Mouse (Mus musculus): ENCODE results near the gene Kcnc3. TPM values are rescaled to one million over a fixed set of nuclear protein-coding genes. Genes with fewer than 3 reads are reported as not detected.

Kcnc3 gene
- polyA plus RNA-seq, 1 experiment from 2014 or later: 0.44 TPM

GRCm38 (mm10) chr7:44572956-44573484 lies 17.4 kb upstream of the Kcnc3 start:
- Histone ChIP-seq H3K27me3 (replicated peaks; ENCODE audit: low read depth, poor library complexity, severe bottlenecking) (no peaks in the 10 kb centered on the region), H3K9me3 (no peaks in the 10 kb centered on the region), H3K27ac (replicated peaks) (no peak overlapping the region), H3K4me1 (peaks cover 14% of the 10 kb centered on the region), H3K4me3 (no peak overlapping the region), H3K36me3 (replicated peaks) (no peaks in the 10 kb centered on the region)
- 73% methylated on average over 5 of the region's 5 CpGs for WGBS
- no peak for DNase-seq (ENCODE audit: low spot score)

DNA sequence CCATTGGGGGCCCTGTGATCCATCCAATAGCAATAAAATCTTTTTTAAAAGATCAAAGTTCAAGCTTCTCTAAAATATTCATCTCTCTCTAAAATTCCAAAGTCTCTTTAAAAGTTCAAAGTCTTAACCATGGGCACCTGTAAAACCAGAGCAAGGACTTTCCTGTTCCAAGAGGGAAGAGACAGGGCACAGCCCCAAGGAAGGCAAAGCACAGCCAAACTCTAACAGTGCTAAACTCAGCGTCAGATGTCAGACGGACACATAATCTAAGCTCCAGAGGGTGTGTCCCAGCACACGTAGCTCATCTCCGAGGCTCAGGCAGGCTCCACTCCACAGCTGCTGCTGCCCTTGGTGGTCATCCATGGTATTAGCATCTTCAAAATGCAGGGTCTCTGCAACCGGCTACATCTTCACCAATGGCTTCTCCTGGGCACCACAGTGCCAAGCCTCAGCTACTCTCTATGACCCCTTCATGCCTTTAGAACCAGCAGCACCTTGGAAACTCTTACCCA lies 14.1 kb upstream of the Kcnc3 start:
- Histone ChIP-seq H3K27me3 (replicated peaks; ENCODE audit: low read depth, poor library complexity, severe bottlenecking) (0 out of 2 replicates have a peak, but pooled peaks cover under 1% of the 10 kb centered on the region), H3K27ac (replicated peaks) (no peak overlapping the region), H3K4me3 (no peak overlapping the region), H3K36me3 (replicated peaks) (no peaks in the 10 kb centered on the region), H3K9me3 (no peaks in the 10 kb centered on the region), H3K4me1 (peaks cover 11% of the 10 kb centered on the region)
- 50% methylated on average over 5 of the region's 5 CpGs for WGBS
- no peak for DNase-seq (ENCODE audit: low spot score)

DNA sequence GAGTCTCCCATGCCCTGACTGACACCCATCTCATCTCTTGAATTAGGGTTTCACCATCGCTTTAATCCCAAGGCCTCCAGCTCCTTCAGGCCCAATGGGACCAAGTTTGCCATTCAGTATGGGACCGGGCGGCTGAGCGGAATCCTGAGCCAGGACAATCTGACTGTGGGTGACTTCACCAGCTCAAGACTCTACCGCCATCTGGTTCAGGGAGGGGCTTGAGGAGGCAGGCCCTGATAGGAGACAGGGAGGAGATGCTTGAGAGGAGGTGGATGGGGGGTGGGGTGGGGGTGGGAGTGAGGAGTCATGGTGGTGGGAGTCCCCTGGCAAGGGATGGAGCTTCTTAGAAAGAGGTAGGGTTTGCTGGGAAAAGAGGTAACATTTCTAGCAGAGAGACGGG lies 8.8 kb upstream of the Kcnc3 start:
- no peak for DNase-seq (ENCODE audit: low spot score)
- H3K9me3 ChIP-seq: no peaks in the 10 kb centered on the region
- H3K4me1 ChIP-seq: peaks cover 3% of the 10 kb centered on the region; the same call in 1 of the 2 replicates
- H3K36me3 ChIP-seq (replicated peaks): no peaks in the 10 kb centered on the region
- H3K27ac ChIP-seq (replicated peaks): no peak overlapping the region
- peaks cover 29% of the 10 kb centered on the region for H3K27me3 ChIP-seq (replicated peaks; ENCODE audit: low read depth, poor library complexity, severe bottlenecking)
- WGBS: 81% methylated on average over 6 of the region's 6 CpGs
- no peak overlapping the region for H3K4me3 ChIP-seq

- no peaks in the 10 kb centered on the region for H3K9me3 ChIP-seq
- no peak overlapping the region for H3K27ac ChIP-seq (replicated peaks)
- peaks cover 13% of the 10 kb centered on the region for H3K4me1 ChIP-seq
- H3K27me3 ChIP-seq (replicated peaks; ENCODE audit: low read depth, poor library complexity, severe bottlenecking): peaks cover 40% of the 10 kb centered on the region
- H3K36me3 ChIP-seq (replicated peaks): no peaks in the 10 kb centered on the region
- no peak overlapping the region for H3K4me3 ChIP-seq
- DNase-seq (ENCODE audit: low spot score): no peak
- WGBS: 78% methylated on average over 5 of the region's 5 CpGs
Measured at GRCm38 (mm10) chr7:44582709-44583108, 7.8 kb upstream of the Kcnc3 start.

- DNase-seq (ENCODE audit: low spot score): no peak
- peaks cover 17% of the 10 kb centered on the region for H3K4me1 ChIP-seq
- no peak overlapping the region for H3K4me3 ChIP-seq
- no peaks in the 10 kb centered on the region for H3K9me3 ChIP-seq
- H3K27ac ChIP-seq (replicated peaks): no peak overlapping the region
- WGBS: 89% methylated on average over 1 of the region's 1 CpGs
- peaks cover 44% of the 10 kb centered on the region for H3K27me3 ChIP-seq (replicated peaks; ENCODE audit: low read depth, poor library complexity, severe bottlenecking)
- no peaks in the 10 kb centered on the region for H3K36me3 ChIP-seq (replicated peaks)
Measured at GRCm38 (mm10) chr7:44583146-44583545, 7.3 kb upstream of the Kcnc3 start.

GRCm38 (mm10) chr7:44584265-44584804 lies 6.1 kb upstream of the Kcnc3 start:
- Histone ChIP-seq H3K4me3 (no peak overlapping the region), H3K27me3 (replicated peaks; ENCODE audit: low read depth, poor library complexity, severe bottlenecking) (peaks cover 56% of the 10 kb centered on the region)
- WGBS: 83% methylated on average over 4 of the region's 4 CpGs

DNA sequence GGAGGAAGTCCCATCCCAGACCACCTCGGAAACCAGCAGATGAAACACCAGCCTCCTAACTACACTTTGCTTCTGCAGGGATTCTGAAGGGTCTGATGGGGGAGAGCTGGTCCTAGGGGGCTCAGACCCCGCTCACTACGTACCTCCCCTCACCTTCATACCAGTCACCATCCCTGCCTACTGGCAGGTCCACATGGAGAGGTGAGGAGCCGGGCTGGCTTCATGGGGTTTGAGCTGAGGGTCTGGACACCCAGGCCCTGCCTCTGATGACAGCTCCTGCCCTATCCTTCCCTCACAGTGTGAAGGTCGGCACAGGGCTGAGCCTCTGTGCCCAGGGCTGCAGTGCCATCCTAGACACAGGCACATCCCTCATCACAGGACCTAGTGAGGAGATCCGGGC lies 5.5 kb upstream of the Kcnc3 start:
- no peak overlapping the region for H3K27ac ChIP-seq (replicated peaks)
- H3K9me3 ChIP-seq: no peaks in the 10 kb centered on the region
- peaks cover 62% of the 10 kb centered on the region for H3K27me3 ChIP-seq (replicated peaks; ENCODE audit: low read depth, poor library complexity, severe bottlenecking)
- H3K4me3 ChIP-seq: peak overlapping the region; percentile 5; the same call in 1 of the 2 replicates
- H3K4me1 ChIP-seq: peaks cover 35% of the 10 kb centered on the region
- no peaks in the 10 kb centered on the region for H3K36me3 ChIP-seq (replicated peaks)
- no peak for DNase-seq (ENCODE audit: low spot score)
- WGBS: 89% methylated on average over 6 of the region's 6 CpGs

More at GRCm38 (mm10) chr7:44584265-44584804, 6.1 kb upstream of the Kcnc3 start:
- no peak overlapping the region for H3K27ac ChIP-seq (replicated peaks)
- no peaks in the 10 kb centered on the region for H3K36me3 ChIP-seq (replicated peaks)
- H3K4me1 ChIP-seq: peaks cover 29% of the 10 kb centered on the region
- no peaks in the 10 kb centered on the region for H3K9me3 ChIP-seq
- no peak for DNase-seq (ENCODE audit: low spot score)

DNA sequence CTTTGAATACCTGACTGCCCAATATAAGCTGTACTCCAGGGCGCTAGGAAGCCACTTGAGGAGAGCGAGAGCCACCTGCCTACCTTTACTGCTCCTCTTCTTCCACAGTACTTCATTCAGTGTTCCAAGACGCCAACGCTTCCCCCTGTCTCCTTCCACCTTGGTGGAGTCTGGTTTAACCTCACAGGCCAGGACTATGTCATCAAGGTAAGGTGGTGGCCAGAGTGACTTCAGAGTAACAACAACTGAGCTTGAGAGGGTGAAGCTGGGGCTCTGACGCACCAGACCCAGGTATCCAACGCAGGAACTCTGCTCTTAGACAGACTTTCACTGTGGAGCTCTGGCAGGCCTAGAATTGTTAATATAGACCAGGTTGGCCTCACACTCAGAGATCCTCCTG lies 4.9 kb upstream of the Kcnc3 start:
- H3K27me3 ChIP-seq (replicated peaks; ENCODE audit: low read depth, poor library complexity, severe bottlenecking): peaks cover 66% of the 10 kb centered on the region

DNA sequence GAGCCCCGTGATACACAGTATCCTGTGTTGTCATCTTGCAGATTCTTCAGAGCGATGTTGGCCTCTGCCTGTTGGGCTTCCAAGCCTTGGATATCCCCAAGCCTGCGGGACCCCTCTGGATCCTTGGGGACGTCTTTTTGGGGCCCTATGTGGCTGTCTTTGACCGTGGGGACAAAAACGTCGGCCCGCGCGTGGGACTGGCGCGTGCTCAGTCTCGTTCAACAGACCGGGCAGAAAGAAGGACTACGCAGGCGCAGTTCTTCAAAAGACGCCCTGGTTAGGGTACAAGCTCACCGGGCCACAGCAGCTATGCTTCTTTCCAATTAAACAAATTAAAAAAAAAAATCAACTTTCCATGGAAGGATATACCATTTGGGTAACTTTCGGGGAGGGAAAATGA lies 3.9 kb upstream of the Kcnc3 start:
- peak overlapping the region; percentile 61 for H3K27ac ChIP-seq (replicated peaks)
- WGBS: 13% methylated on average over 19 of the region's 19 CpGs
- H3K4me1 ChIP-seq: peaks cover 49% of the 10 kb centered on the region
- no peaks in the 10 kb centered on the region for H3K36me3 ChIP-seq (replicated peaks)
- peak; percentile 44 for DNase-seq (ENCODE audit: low spot score)
- peak overlapping the region; percentile 77 for H3K4me3 ChIP-seq
- no peaks in the 10 kb centered on the region for H3K9me3 ChIP-seq
- peaks cover 72% of the 10 kb centered on the region for H3K27me3 ChIP-seq (replicated peaks; ENCODE audit: low read depth, poor library complexity, severe bottlenecking)

More for the DNA sequence above, 4.9 kb upstream of the Kcnc3 start:
- no peak overlapping the region for H3K27ac ChIP-seq (replicated peaks)
- DNase-seq (ENCODE audit: low spot score): no peak
- no peak overlapping the region for H3K4me3 ChIP-seq
- peaks cover 41% of the 10 kb centered on the region for H3K4me1 ChIP-seq
- no peaks in the 10 kb centered on the region for H3K9me3 ChIP-seq
- WGBS: 93% methylated on average over 6 of the region's 6 CpGs
- H3K36me3 ChIP-seq (replicated peaks): no peaks in the 10 kb centered on the region

- Histone ChIP-seq H3K27me3 (replicated peaks; ENCODE audit: low read depth, poor library complexity, severe bottlenecking) (peaks cover 72% of the 10 kb centered on the region), H3K9me3 (no peaks in the 10 kb centered on the region), H3K4me1 (peaks cover 54% of the 10 kb centered on the region), H3K36me3 (replicated peaks) (no peaks in the 10 kb centered on the region), H3K27ac (replicated peaks) (peak overlapping the region; percentile 24; the same call in 1 of the 2 replicates), H3K4me3 (peak overlapping the region; percentile 77)
- DNase-seq (ENCODE audit: low spot score): peak; percentile 81
- WGBS: under 1% methylated on average over 18 of the region's 18 CpGs
Measured at GRCm38 (mm10) chr7:44586930-44587329, 3.5 kb upstream of the Kcnc3 start.

- H3K27me3 ChIP-seq (replicated peaks; ENCODE audit: low read depth, poor library complexity, severe bottlenecking): peaks cover 75% of the 10 kb centered on the region
- no peak for DNase-seq (ENCODE audit: low spot score)
- no peak overlapping the region for H3K27ac ChIP-seq (replicated peaks)
- H3K4me1 ChIP-seq: peaks cover 61% of the 10 kb centered on the region
- no peaks in the 10 kb centered on the region for H3K9me3 ChIP-seq
- WGBS: 31% methylated on average over 6 of the region's 6 CpGs
- peak overlapping the region; percentile 77 for H3K4me3 ChIP-seq
- no peaks in the 10 kb centered on the region for H3K36me3 ChIP-seq (replicated peaks)
Measured at GRCm38 (mm10) chr7:44587676-44588075, 2.8 kb upstream of the Kcnc3 start.

DNA sequence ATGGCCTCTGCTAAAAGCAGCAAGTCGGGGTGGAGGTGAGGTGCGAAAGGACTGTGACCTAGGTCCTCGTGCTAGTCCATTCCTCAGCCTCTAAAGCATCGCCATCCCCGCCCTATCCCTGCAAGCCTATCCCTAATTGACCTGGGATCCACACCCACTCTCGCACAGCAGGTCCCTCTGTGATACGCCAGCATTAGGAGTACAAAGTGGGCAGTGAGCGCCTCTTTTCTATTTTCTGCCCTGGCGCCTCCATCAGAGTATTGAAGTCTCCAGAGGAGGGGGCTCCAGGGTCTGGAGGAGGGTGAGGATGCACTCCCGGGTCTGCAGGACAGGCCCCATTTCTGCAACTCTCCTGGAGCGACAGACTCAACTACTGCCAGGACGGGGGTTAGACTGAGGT lies 2.1 kb upstream of the Kcnc3 start:
- Histone ChIP-seq H3K4me3 (peak overlapping the region; percentile 77), H3K27me3 (replicated peaks; ENCODE audit: low read depth, poor library complexity, severe bottlenecking) (peaks cover 80% of the 10 kb centered on the region), H3K36me3 (replicated peaks) (no peaks in the 10 kb centered on the region), H3K4me1 (peaks cover 68% of the 10 kb centered on the region), H3K9me3 (no peaks in the 10 kb centered on the region), H3K27ac (replicated peaks) (0 out of 2 replicates have a peak overlapping the region, but pooled peaks have one; percentile 41)
- DNase-seq (ENCODE audit: low spot score): no peak
- 10% methylated on average over 12 of the region's 12 CpGs for WGBS

- peak overlapping the region; percentile 41; the same call in 1 of the 2 replicates for H3K27ac ChIP-seq (replicated peaks)
- H3K36me3 ChIP-seq (replicated peaks): no peaks in the 10 kb centered on the region
- H3K9me3 ChIP-seq: no peaks in the 10 kb centered on the region
- peaks cover 87% of the 10 kb centered on the region for H3K27me3 ChIP-seq (replicated peaks; ENCODE audit: low read depth, poor library complexity, severe bottlenecking)
- DNase-seq (ENCODE audit: low spot score): peak; percentile 91
- peak overlapping the region; percentile 77 for H3K4me3 ChIP-seq
- peaks cover 76% of the 10 kb centered on the region for H3K4me1 ChIP-seq
- under 1% methylated on average over 33 of the region's 33 CpGs for WGBS
Measured at GRCm38 (mm10) chr7:44589149-44589548, 1.3 kb upstream of the Kcnc3 start.
